Mouse (Mus musculus): ENCODE data around the gene Sbk1.
A peak's percentile ranks its signal among the peaks of the same experiment; 100 is the strongest.
"Not testable (repeated sequence)": the region's sequence is repeated elsewhere in the genome, so short reads cannot be mapped to it uniquely, and the experiment has no call there.

The Sbk1 gene

GRCm38 (mm10) chr7:126288571-126289091 lies 16.2 kb downstream of the Sbk1 start:
- no peak for DNase-seq

- DNase-seq, result no peak
These were observed 17.0 kb downstream of the Sbk1 start for GRCm38 (mm10) chr7:126289371-126289770.

- no peak for DNase-seq
These were observed 17.5 kb downstream of the Sbk1 start for GRCm38 (mm10) chr7:126289956-126290355.

- DNase-seq, result no peak
These were observed 19.5 kb downstream of the Sbk1 start for GRCm38 (mm10) chr7:126291681-126292545.

GRCm38 (mm10) chr7:126293091-126293490 lies 20.7 kb downstream of the Sbk1 start:
- DNase-seq, result no peak

- DNase-seq, result peak; percentile 63 to 64
These were observed 25.4 kb downstream of the Sbk1 start for GRCm38 (mm10) chr7:126297579-126298460.

GRCm38 (mm10) chr7:126298856-126299255 lies 26.4 kb downstream of the Sbk1 start:
- DNase-seq, result no peak

GRCm38 (mm10) chr7:126301831-126302230 lies 29.4 kb downstream of the Sbk1 start:
- DNase-seq, result not testable (repeated sequence)

- no peak for DNase-seq
These were observed 39.4 kb downstream of the Sbk1 start for GRCm38 (mm10) chr7:126311822-126312221.

- DNase-seq, result no peak
These were observed 40.9 kb downstream of the Sbk1 start for GRCm38 (mm10) chr7:126313309-126313708.

GRCm38 (mm10) chr7:126314273-126314672 lies 41.9 kb downstream of the Sbk1 start:
- DNase-seq, result no peak

GRCm38 (mm10) chr7:126323729-126324128 lies 51.3 kb downstream of the Sbk1 start:
- DNase-seq, result peak; percentile 90

- DNase-seq, result no peak
These were observed 52.4 kb downstream of the Sbk1 start for GRCm38 (mm10) chr7:126324791-126325190.

GRCm38 (mm10) chr7:126325576-126326273 lies 53.3 kb downstream of the Sbk1 start:
- not testable (repeated sequence) for DNase-seq

- DNase-seq, result not testable (repeated sequence)
These were observed 56.4 kb downstream of the Sbk1 start for GRCm38 (mm10) chr7:126328848-126329247.

- DNase-seq, result no peak
These were observed 57.7 kb downstream of the Sbk1 start for GRCm38 (mm10) chr7:126329907-126330645.

GRCm38 (mm10) chr7:126330693-126331092 lies 58.3 kb downstream of the Sbk1 start:
- DNase-seq, result no peak

- no peak for DNase-seq
These were observed 60.3 kb downstream of the Sbk1 start for GRCm38 (mm10) chr7:126332691-126333090.

GRCm38 (mm10) chr7:126335556-126335955 lies 63.1 kb downstream of the Sbk1 start:
- DNase-seq, result no peak

- DNase-seq, result no peak
These were observed 66.5 kb downstream of the Sbk1 start for GRCm38 (mm10) chr7:126338906-126339305.

- peak; percentile 26 to 41 for DNase-seq
These were observed 67.1 kb downstream of the Sbk1 start for GRCm38 (mm10) chr7:126339521-126339971.

- no peak for DNase-seq
These were observed 67.8 kb downstream of the Sbk1 start for GRCm38 (mm10) chr7:126340206-126340618.
